Mouse (Mus musculus) heart, embryonic 16.5 days (tissue): ENCODE measurements around the gene Pten. TPM values are rescaled to one million over a fixed set of nuclear protein-coding genes. Genes with fewer than 3 reads are reported as not detected.

Source experiments
- ATAC-seq: fragments of 200-750 bp; cut with Nextera tagmentation; replicated peaks from 2 replicates; pipeline ENCODE4 v1.8.0; 2017; ENCODE audit warnings: moderate number of reproducible peaks; ENCODE audit not compliant: insufficient read depth, low FRiP score; ENCODE audit errors: extremely low read depth
- H3K27ac ChIP-seq: fragments of 300-500 bp; sonication (generic); 2 replicates; pipeline ENCODE4 v1.5.1; 2014; ENCODE audit warnings: mild to moderate bottlenecking, low read length, control low read depth, moderate library complexity
- H3K27me3 ChIP-seq: fragments of 300-500 bp; sonication (generic); 2 replicates; pipeline ENCODE4 v1.6.1; 2014; ENCODE audit warnings: low read length, mixed read lengths; ENCODE audit not compliant: control insufficient read depth, insufficient read depth
- H3K36me3 ChIP-seq: fragments of 300-500 bp; sonication (generic); 2 replicates; pipeline ENCODE4 v1.6.1; 2014; ENCODE audit not compliant: control insufficient read depth, insufficient read depth
- H3K4me1 ChIP-seq: fragments of 300-500 bp; sonication (generic); 2 replicates; pipeline ENCODE4 v1.6.1; 2014; ENCODE audit warnings: low read length, mixed read lengths; ENCODE audit not compliant: control insufficient read depth, insufficient read depth
- H3K4me2 ChIP-seq: fragments of 300-500 bp; sonication (generic); 2 replicates; pipeline ENCODE4 v1.6.1; 2014; ENCODE audit warnings: low read depth, mild to moderate bottlenecking, control low read depth, low read length
- H3K4me3 ChIP-seq: fragments of 300-500 bp; sonication (generic); 2 replicates; pipeline ENCODE4 v1.5.1; 2014; ENCODE audit warnings: mild to moderate bottlenecking, control low read depth, low read length
- H3K9ac ChIP-seq: fragments of 300-500 bp; sonication (generic); 2 replicates; pipeline ENCODE4 v1.6.1; 2014; ENCODE audit warnings: low read length, control low read depth
- H3K9me3 ChIP-seq: fragments of 300-500 bp; sonication (generic); replicated peaks from 2 replicates; pipeline ENCODE4 v1.6.1; 2016; ENCODE audit warnings: low read length; ENCODE audit not compliant: control insufficient read depth
- WGBS: fragments of 180-500 bp; shearing (Covaris S2); extraction: QIAGEN DNeasy Blood & Tissue Kit; methylation state at CpG from one replicate; pipeline ENCODE4 v1.1.7; 2014; 5-methylcytosine and 5-hydroxymethylcytosine counted together
- polyA plus RNA-seq: library from polyadenylated mRNA; unstranded; fragments of >200 nt; fragmentation: Nextera tagmentation; extraction: Ambion mirVana; gene quantifications from 2 replicates; pipeline ENCODE4 v1.2.1, GENCODE M21; 2015

Pten gene
- polyA plus RNA-seq, 1 experiment from 2014 or later, result 4.7 TPM

- no peak overlapping the region for H3K9ac ChIP-seq
- H3K4me2 ChIP-seq, result no peak overlapping the region
- peaks cover 6% of the 10 kb centered on the region for H3K4me1 ChIP-seq
- H3K9me3 ChIP-seq, result no peaks in the 10 kb centered on the region
- no peaks in the 10 kb centered on the region for H3K36me3 ChIP-seq
- no peak overlapping the region for H3K27ac ChIP-seq
- no peaks in the 10 kb centered on the region for H3K27me3 ChIP-seq
- no peak for ATAC-seq
- WGBS, result 84% methylated on average over 6 of the region's 6 CpGs
- H3K4me3 ChIP-seq, result no peak overlapping the region
These were observed 4.9 kb upstream of the Pten start for GRCm38 (mm10) chr19:32752357-32752756.

- H3K9me3 ChIP-seq, result no peaks in the 10 kb centered on the region
- WGBS, result 87% methylated on average over 3 of the region's 3 CpGs
These were observed 3.9 kb upstream of the Pten start for GRCm38 (mm10) chr19:32753386-32753785.

GRCm38 (mm10) chr19:32754188-32755000 is 2.9 kb upstream of the Pten start:
- Histone ChIP-seq H3K36me3 (no peaks in the 10 kb centered on the region), H3K9me3 (no peaks in the 10 kb centered on the region), H3K4me3 (no peak overlapping the region), H3K9ac (no peak overlapping the region), H3K27ac (no peak overlapping the region), H3K4me2 (peak overlapping the region; percentile 98; the same call in 1 of the 2 replicates), H3K27me3 (no peaks in the 10 kb centered on the region), H3K4me1 (peaks cover 6% of the 10 kb centered on the region)
- no peak for ATAC-seq
- WGBS, result 36% methylated on average over 15 of the region's 15 CpGs

More at GRCm38 (mm10) chr19:32753386-32753785, 3.9 kb upstream of the Pten start:
- no peaks in the 10 kb centered on the region for H3K36me3 ChIP-seq
- no peak overlapping the region for H3K27ac ChIP-seq
- no peak overlapping the region for H3K4me2 ChIP-seq
- H3K4me1 ChIP-seq, result peaks cover 6% of the 10 kb centered on the region
- no peak overlapping the region for H3K9ac ChIP-seq
- H3K4me3 ChIP-seq, result no peak overlapping the region
- ATAC-seq, result no peak
- no peaks in the 10 kb centered on the region for H3K27me3 ChIP-seq

GRCm38 (mm10) chr19:32755104-32755791 is 2.0 kb upstream of the Pten start:
- no peaks in the 10 kb centered on the region for H3K9me3 ChIP-seq
- H3K27ac ChIP-seq, result peak overlapping the region; percentile 99
- peak overlapping the region; percentile 89 for H3K9ac ChIP-seq
- ATAC-seq, result no peak
- no peaks in the 10 kb centered on the region for H3K27me3 ChIP-seq
- H3K4me1 ChIP-seq, result peaks cover 10% of the 10 kb centered on the region
- H3K4me2 ChIP-seq, result peak overlapping the region; percentile 98
- WGBS, result 7% methylated on average over 12 of the region's 12 CpGs
- H3K4me3 ChIP-seq, result peak overlapping the region; percentile 92
- no peaks in the 10 kb centered on the region for H3K36me3 ChIP-seq

GRCm38 (mm10) chr19:32755792-32756635 is 1.3 kb upstream of the Pten start:
- peak; percentile 78 for ATAC-seq
- H3K9me3 ChIP-seq, result no peaks in the 10 kb centered on the region
- peak overlapping the region; percentile 89 for H3K9ac ChIP-seq
- H3K36me3 ChIP-seq, result no peaks in the 10 kb centered on the region
- H3K4me3 ChIP-seq, result peak overlapping the region; percentile 92
- peak overlapping the region; percentile 98 for H3K4me2 ChIP-seq
- H3K27me3 ChIP-seq, result no peaks in the 10 kb centered on the region
- under 1% methylated on average over 53 of the region's 53 CpGs for WGBS
- H3K4me1 ChIP-seq, result peaks cover 15% of the 10 kb centered on the region
- peak overlapping the region; percentile 99 for H3K27ac ChIP-seq

GRCm38 (mm10) chr19:32756636-32756899 is 729 bp upstream of the Pten start:
- Histone ChIP-seq H3K36me3 (no peaks in the 10 kb centered on the region), H3K9me3 (no peaks in the 10 kb centered on the region), H3K4me1 (peaks cover 17% of the 10 kb centered on the region), H3K9ac (peak overlapping the region; percentile 89), H3K27me3 (no peaks in the 10 kb centered on the region), H3K27ac (peak overlapping the region; percentile 99), H3K4me2 (peak overlapping the region; percentile 98), H3K4me3 (peak overlapping the region; percentile 92)
- peak; percentile 20 for ATAC-seq
- whole genome bisulfite sequencing, result 0% methylated on average over 14 of the region's 14 CpGs

GRCm38 (mm10) chr19:32757831-32758792 is 815 bp downstream of the Pten start:
- Histone ChIP-seq H3K4me2 (peak overlapping the region; percentile 89), H3K27ac (peak overlapping the region; percentile 99), H3K27me3 (no peaks in the 10 kb centered on the region), H3K4me1 (peaks cover 20% of the 10 kb centered on the region), H3K36me3 (no peaks in the 10 kb centered on the region), H3K4me3 (peak overlapping the region; percentile 92), H3K9me3 (no peaks in the 10 kb centered on the region), H3K9ac (peak overlapping the region; percentile 93)
- WGBS, result under 1% methylated on average over 64 of the region's 69 CpGs
- ATAC-seq, result peak; percentile 2; the same call in 1 of the 2 replicates

- no peak for ATAC-seq
- H3K9me3 ChIP-seq, result no peaks in the 10 kb centered on the region
- peak overlapping the region; percentile 92 for H3K4me3 ChIP-seq
- peak overlapping the region; percentile 89 for H3K4me2 ChIP-seq
- no peak overlapping the region; the same call in 1 of the 2 replicates for H3K27ac ChIP-seq
- peaks cover 20% of the 10 kb centered on the region for H3K4me1 ChIP-seq
- peak overlapping the region; percentile 93 for H3K9ac ChIP-seq
- 1% methylated on average over 11 of the region's 11 CpGs for WGBS
- H3K27me3 ChIP-seq, result no peaks in the 10 kb centered on the region
- H3K36me3 ChIP-seq, result no peaks in the 10 kb centered on the region
These were observed 1.5 kb downstream of the Pten start for GRCm38 (mm10) chr19:32758793-32759161.
